ENCODE assay signal across 25 mouse cellular contexts in genomic region chr1:36559888-36560287, GRCm38 (mm10). TPM values are rescaled to one million over a fixed set of nuclear protein-coding genes. Genes with fewer than 3 reads are reported as not detected.
DNase-seq lines count a peak whose midpoint lies in the region; ATAC-seq lines count a peak whose summit lies in the region.
"Had no signal": no experiment of that assay in that cellular context is flagged by ENCODE, and none has a peak within 500 bp of the region (broad histone marks: within the 10 kb centered on the region; RNA-seq: fewer than 3 reads in every experiment).

No protein-coding gene starts in this region.

- no peak overlapping the region for H3K4me3 ChIP-seq in heart, embryonic 14.5 days (ENCODE audit: control insufficient read depth in 1 of 2, insufficient read depth in 1 of 2, low read depth in 1 of 2, low read length in 2 of 2)
- no peak overlapping the region for H3K4me3 ChIP-seq in limb, embryonic 10.5 days
- H3K4me3 ChIP-seq: forebrain, embryonic 12.5 days; hindbrain, embryonic 15.5 days; intestine, embryonic 15.5 days; stomach, embryonic 15.5 days had no signal

- H3K4me2 ChIP-seq in heart, embryonic 14.5 days (ENCODE audit: low read length) = 0 out of 2 replicates have a peak overlapping the region, but pooled peaks have one; percentile 6
- H3K4me2 ChIP-seq: hindbrain, embryonic 15.5 days had no signal

- H3K27me3 ChIP-seq in heart, embryonic 14.5 days (ENCODE audit: control insufficient read depth, insufficient read depth, low read length) = no peaks in the 10 kb centered on the region
- H3K27me3 ChIP-seq in limb, embryonic 10.5 days (ENCODE audit: low read depth, poor library complexity, severe bottlenecking) = no peaks in the 10 kb centered on the region
- H3K27me3 ChIP-seq: hindbrain, embryonic 15.5 days; intestine, embryonic 15.5 days; stomach, embryonic 15.5 days had no signal

- H3K36me3 ChIP-seq in heart, embryonic 14.5 days (ENCODE audit: control insufficient read depth, insufficient read depth, low read length) = peaks cover 6% of the 10 kb centered on the region
- peaks cover 11% of the 10 kb centered on the region for H3K36me3 ChIP-seq in limb, embryonic 10.5 days
- H3K36me3 ChIP-seq: hindbrain, embryonic 15.5 days; intestine, embryonic 15.5 days had no signal

- 53% methylated on average over 5 of the region's 5 CpGs for WGBS in heart, embryonic 14.5 days
- WGBS in limb, embryonic 10.5 days = 61% methylated on average over 5 of the region's 5 CpGs

- peaks cover 47 to 54% of the 10 kb centered on the region in 2 experiments for H3K4me1 ChIP-seq in heart, embryonic 14.5 days (ENCODE audit: control insufficient read depth in 2 of 2, insufficient read depth in 2 of 2, low read length in 2 of 2)
- H3K4me1 ChIP-seq in limb, embryonic 10.5 days = peaks cover 75% of the 10 kb centered on the region

- no peak for ATAC-seq in CD4-positive, CD25-positive, alpha-beta regulatory T cell, adult 4 months
- no peak for ATAC-seq in heart, embryonic 14.5 days (ENCODE audit: insufficient number of reproducible peaks, insufficient read depth, low FRiP score, low read depth)
- ATAC-seq: intestine, embryonic 15.5 days; midbrain, embryonic 16.5 days had no signal

- peak overlapping the region in 1 of 2 experiments; percentile 38; a peak in 1 of 4 replicates for H3K27ac ChIP-seq in heart, embryonic 14.5 days (replicated peaks in 1 of 2; ENCODE audit: control insufficient read depth in 1 of 2, insufficient read depth in 1 of 2, low read depth in 2 of 2, low read length in 2 of 2)
- H3K27ac ChIP-seq in limb, embryonic 10.5 days = peak overlapping the region; percentile 99
- H3K27ac ChIP-seq: forebrain, embryonic 12.5 days; hindbrain, embryonic 15.5 days; intestine, embryonic 15.5 days had no signal

- DNase-seq in CD4-positive, CD25-positive, alpha-beta regulatory T cell, adult 2 months (ENCODE audit: low read depth, low spot score) = peak; percentile 18
- no peak for DNase-seq in heart, postnatal 14 days
- peak; percentile 21 for DNase-seq in CD4-positive helper T cell, adult 2 months (ENCODE audit: low read depth, low spot score)
- DNase-seq in limb, embryonic 10.5 days (ENCODE audit: low spot score) = no peak
- DNase-seq in right cerebral cortex, postnatal 10 days (ENCODE audit: low spot score in 2 of 2) = no peak
- DNase-seq: adrenal gland, postnatal 25 days; cerebellum, adult 9-10 months; kidney, adult 9 months; layer of hippocampus, adult 9-11 months; lung, postnatal 4 days; right cerebral cortex, adult 18-20 months; thymus, postnatal 25 days had no signal

- intact Hi-C loops in heart, postnatal 14 days (cut with DNase I) = no loop called here

- peak overlapping the region; percentile 35; the same call in 1 of the 2 replicates for H3K9ac ChIP-seq in heart, embryonic 14.5 days (ENCODE audit: low read length)
- H3K9ac ChIP-seq: forebrain, embryonic 12.5 days; hindbrain, embryonic 15.5 days; intestine, embryonic 15.5 days; stomach, embryonic 15.5 days had no signal

- H3K9me3 ChIP-seq in heart, embryonic 14.5 days (ENCODE audit: control insufficient read depth, low read length) = no peaks in the 10 kb centered on the region
- H3K9me3 ChIP-seq in limb, embryonic 10.5 days (replicated peaks) = no peaks in the 10 kb centered on the region
- H3K9me3 ChIP-seq: forebrain, embryonic 12.5 days; hindbrain, embryonic 15.5 days; intestine, embryonic 15.5 days; stomach, embryonic 15.5 days had no signal

RNA-seq across cellular contexts. Expression of gene Sema4c, which starts 1.7 kb away (rescaled TPM):
- polyA plus RNA-seq in CD4-positive, CD25-positive, alpha-beta regulatory T cell, adult 4 months (2017; shearing (Covaris generic)) = under 1 TPM in 1 of 2 experiments, not detected in 1; 0.22 TPM
- polyA plus RNA-seq in heart, embryonic 14.5 days (2014; fragmentation: Nextera tagmentation; extraction: Ambion mirVana) = 1.3 and 1.6 TPM in 2 replicates
- 10 to 100 TPM; 19.4 to 20.0 TPM for total RNA-seq in heart, postnatal 14 days (2021)
- polyA plus RNA-seq in limb, embryonic 10.5 days (2016; fragmentation: Nextera tagmentation; extraction: Ambion mirVana) = 28.5 and 34.2 TPM in 2 replicates

RNA-seq across cellular contexts. Expression of gene Ankrd39, which starts 12.6 kb away (rescaled TPM):
- polyA plus RNA-seq in CD4-positive, CD25-positive, alpha-beta regulatory T cell, adult 4 months (2017; shearing (Covaris generic)) = 10 to 100 TPM; 19.4 to 23.9 TPM
- 27.2 and 29.0 TPM in 2 replicates for polyA plus RNA-seq in heart, embryonic 14.5 days (2014; fragmentation: Nextera tagmentation; extraction: Ambion mirVana)
- total RNA-seq in heart, postnatal 14 days (2021) = 10 to 100 TPM; 10.4 to 11.9 TPM
- polyA plus RNA-seq in limb, embryonic 10.5 days (2016; fragmentation: Nextera tagmentation; extraction: Ambion mirVana) = 19.5 and 20.3 TPM in 2 replicates

RNA-seq across cellular contexts. Expression of gene Gm42417, which starts 20.7 kb away (rescaled TPM):
- polyA plus RNA-seq in CD4-positive, CD25-positive, alpha-beta regulatory T cell, adult 4 months (2017; shearing (Covaris generic)) = 1 to 10 TPM in 1 of 2 experiments, not detected in 1; 2.3 TPM
- not detected in 2 replicates for polyA plus RNA-seq in heart, embryonic 14.5 days (2014; fragmentation: Nextera tagmentation; extraction: Ambion mirVana)
- total RNA-seq in heart, postnatal 14 days (2021) = 10 to 100 TPM; 52.6 to 94.6 TPM
- polyA plus RNA-seq in limb, embryonic 10.5 days (2016; fragmentation: Nextera tagmentation; extraction: Ambion mirVana) = 0.39 TPM in 1 of 2 replicates, not detected in the other
- total RNA-seq: adrenal gland, postnatal 25 days; ES-E14; left cerebral cortex, postnatal 36 days; liver, adult 2 months had no signal
- polyA plus RNA-seq: gonadal fat pad, adult 2 months; large intestine, adult 2 months; liver, adult 2 months; liver, embryonic 16.5 days; stomach, embryonic 15.5 days had no signal

RNA-seq across cellular contexts. Expression of gene Ankrd23, which starts 23.2 kb away (rescaled TPM):
- 100 to 1,000 TPM in 1 of 2 experiments, 10 to 100 TPM in 1; 39.3 to 112 TPM for polyA plus RNA-seq in CD4-positive, CD25-positive, alpha-beta regulatory T cell, adult 4 months (2017; shearing (Covaris generic))
- polyA plus RNA-seq in heart, embryonic 14.5 days (2014; fragmentation: Nextera tagmentation; extraction: Ambion mirVana) = 18.9 and 19.4 TPM in 2 replicates
- 100 to 1,000 TPM; 101 to 170 TPM for total RNA-seq in heart, postnatal 14 days (2021)
- 14.3 and 16.8 TPM in 2 replicates for polyA plus RNA-seq in limb, embryonic 10.5 days (2016; fragmentation: Nextera tagmentation; extraction: Ambion mirVana)

RNA-seq across cellular contexts. Expression of gene Cnnm3, which starts 48.2 kb away (rescaled TPM):
- 1 to 10 TPM; 7.5 to 7.6 TPM for polyA plus RNA-seq in CD4-positive, CD25-positive, alpha-beta regulatory T cell, adult 4 months (2017; shearing (Covaris generic))
- 3.7 and 3.9 TPM in 2 replicates for polyA plus RNA-seq in heart, embryonic 14.5 days (2014; fragmentation: Nextera tagmentation; extraction: Ambion mirVana)
- total RNA-seq in heart, postnatal 14 days (2021) = 10 to 100 TPM; 12.9 to 15.6 TPM
- polyA plus RNA-seq in limb, embryonic 10.5 days (2016; fragmentation: Nextera tagmentation; extraction: Ambion mirVana) = 3.6 and 4.5 TPM in 2 replicates

Comparison
In these comparisons a context has a peak if more than half of its experiments do, and no peak if none do; other contexts are left out.
1. DNase-seq: peak in CD4-positive, CD25-positive, alpha-beta regulatory T cell, adult 2 months (single experiment) and CD4-positive helper T cell, adult 2 months (single experiment); none in heart, postnatal 14 days (0 of 2), limb, embryonic 10.5 days (single experiment) and right cerebral cortex, postnatal 10 days (0 of 2).
2. RNA of gene Sema4c, which starts 1.7 kb away (polyA plus RNA-seq): 28.5 to 34.2 TPM in limb, embryonic 10.5 days; 1.3 to 1.6 TPM in heart, embryonic 14.5 days and 0.22 TPM in CD4-positive, CD25-positive, alpha-beta regulatory T cell, adult 4 months; every median in the first group is over 10 times any median in the second.